Mouse (Mus musculus): ENCODE results near the gene Sumo2. TPM values are rescaled to one million over a fixed set of nuclear protein-coding genes. Genes with fewer than 3 reads are reported as not detected.

Sumo2 gene
- total RNA-seq, 2 experiments from 2014 or later, result 318 to 328 TPM

DNA sequence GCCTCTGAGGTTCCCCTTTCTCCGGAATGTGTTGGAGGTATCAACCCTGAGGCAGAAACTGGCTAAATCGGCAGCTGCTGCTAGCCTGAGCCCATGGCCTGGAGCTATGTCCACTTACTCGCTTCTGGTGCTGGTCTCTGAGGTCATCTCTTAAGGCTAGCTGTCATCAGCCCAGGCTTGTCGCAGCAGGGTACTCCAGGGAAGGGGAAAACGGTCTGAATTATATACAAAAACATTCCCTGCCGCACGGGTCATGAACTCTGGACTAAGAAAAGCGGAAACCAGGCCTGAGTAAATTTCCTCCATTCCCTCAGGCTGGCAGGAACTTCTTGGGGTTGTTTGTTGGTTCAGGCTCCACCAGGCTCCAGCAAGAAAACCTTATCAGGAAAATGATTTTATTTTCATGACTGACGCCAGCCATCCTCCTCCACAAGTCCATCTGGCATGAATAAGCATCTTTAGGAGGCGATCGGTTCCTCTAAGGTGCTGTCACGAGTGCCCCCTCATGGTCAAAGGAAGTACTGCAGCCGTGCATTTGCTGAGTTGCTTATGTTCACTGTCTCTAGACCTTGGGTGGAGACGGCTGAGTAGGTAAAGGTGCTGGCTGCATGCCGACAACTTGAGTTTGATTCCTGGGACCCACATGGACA, 62.3 kb downstream of the Sumo2 start:
- Histone ChIP-seq H3K27ac (peak overlapping the region; percentile 96), H3K4me3 (peak overlapping the region; percentile 2; the same call in 1 of the 2 replicates)
- peak; percentile 100; the same call in 1 of the 2 replicates for TF ChIP-seq CTCF (conservative IDR thresholded peaks at IDR 0.05)
- DNase-seq (ENCODE audit: low spot score in 2 of 2), result peak; percentile 93 to 97

Other genes with a start within 250 kb of the Sumo2 start
- 10 to 100 TPM; 13.2 to 15.1 TPM for gene Fads6, start 238.6 kb downstream of the Sumo2 start, total RNA-seq (2021)
- under 1 TPM; 0.51 to 0.59 TPM for gene Otop2, start 229.1 kb downstream of the Sumo2 start, total RNA-seq (2021)
- gene Ush1g, start 214.2 kb downstream of the Sumo2 start, total RNA-seq (2021), result under 1 TPM; 0.37 to 0.64 TPM
- under 1 TPM in 1 of 2 experiments, not detected in 1; 0.20 TPM for gene Otop3, start 201.5 kb downstream of the Sumo2 start, total RNA-seq (2021)
- gene Hid1, start 168.5 kb downstream of the Sumo2 start, total RNA-seq (2021), result 100 to 1,000 TPM; 110 to 119 TPM
- 10 to 100 TPM; 21.9 to 26.1 TPM for gene Cdr2l, start 154.4 kb downstream of the Sumo2 start, total RNA-seq (2021)
- gene Mrpl58, start 132.5 kb downstream of the Sumo2 start, total RNA-seq (2021), result 100 to 1,000 TPM; 100 to 105 TPM
- gene Atp5h, start 116.3 kb downstream of the Sumo2 start, total RNA-seq (2021), result 100 to 1,000 TPM; 467 to 494 TPM
- 10 to 100 TPM; 74.5 to 74.6 TPM for gene Kctd2, start 116.1 kb downstream of the Sumo2 start, total RNA-seq (2021)
- not detected for gene Trim80, start 95.7 kb downstream of the Sumo2 start, total RNA-seq (2021)
- gene Slc16a5, start 73.8 kb downstream of the Sumo2 start, total RNA-seq (2021), result not detected
- gene Armc7, start 60.6 kb downstream of the Sumo2 start, total RNA-seq (2021), result 10 to 100 TPM; 10.4 to 10.9 TPM
- 10 to 100 TPM; 64.3 to 65.5 TPM for gene Nt5c, start 44.4 kb downstream of the Sumo2 start, total RNA-seq (2021)
- 100 to 1,000 TPM; 140 to 142 TPM for gene Jpt1, start 21.9 kb downstream of the Sumo2 start, total RNA-seq (2021)
- gene Nup85, start 28.2 kb upstream of the Sumo2 start, total RNA-seq (2021), result 10 to 100 TPM; 48.7 to 49.3 TPM
- gene Mrps7, start 67.6 kb upstream of the Sumo2 start, total RNA-seq (2021), result 10 to 100 TPM; 50.4 to 50.8 TPM
- 10 to 100 TPM; 67.9 to 91.9 TPM for gene Gga3, start 67.8 kb upstream of the Sumo2 start, total RNA-seq (2021)
- 10 to 100 TPM; 19.5 to 22.5 TPM for gene Mif4gd, start 76.7 kb upstream of the Sumo2 start, total RNA-seq (2021)
- gene Slc25a19, start 92.0 kb upstream of the Sumo2 start, total RNA-seq (2021), result 10 to 100 TPM; 60.4 to 66.6 TPM
- 100 to 1,000 TPM; 182 to 198 TPM for gene Grb2, start 172.3 kb upstream of the Sumo2 start, total RNA-seq (2021)
- gene Tmem94, start 229.2 kb upstream of the Sumo2 start, total RNA-seq (2021), result 10 to 100 TPM; 47.4 to 58.2 TPM

Data from layer of hippocampus, adult 2 months (tissue).